Mouse (Mus musculus) neural tube, embryonic 15.5 days (tissue): ENCODE data around the gene Phospho1. TPM values are rescaled to one million over a fixed set of nuclear protein-coding genes. Genes with fewer than 3 reads are reported as not detected.
"Not testable (repeated sequence)": the region's sequence is repeated elsewhere in the genome, so short reads cannot be mapped to it uniquely, and the experiment has no call there.

Experiments used
- ATAC-seq: fragments of 200-750 bp; cut with Nextera tagmentation; 2 replicates; pipeline ENCODE4 v1.8.0; 2017; ENCODE audit warnings: mild to moderate bottlenecking, moderate TSS enrichment, moderate library complexity; ENCODE audit not compliant: low FRiP score
- H3K27ac ChIP-seq: fragments of 300-500 bp; sonication (generic); replicated peaks from 2 replicates; pipeline ENCODE4 v1.5.1; 2015; ENCODE audit warnings: mild to moderate bottlenecking, inconsistent platforms
- H3K27me3 ChIP-seq: fragments of 300-500 bp; sonication (generic); replicated peaks from 2 replicates; pipeline ENCODE4 v1.6.1; 2015; ENCODE audit warnings: inconsistent platforms
- H3K36me3 ChIP-seq: fragments of 300-500 bp; sonication (generic); 2 replicates; pipeline ENCODE4 v1.6.1; 2015; ENCODE audit warnings: inconsistent platforms
- H3K4me1 ChIP-seq: fragments of 300-500 bp; sonication (generic); 2 replicates; pipeline ENCODE4 v1.6.1; 2015; ENCODE audit warnings: inconsistent platforms
- H3K4me2 ChIP-seq: fragments of 300-500 bp; sonication (generic); 2 replicates; pipeline ENCODE4 v1.6.1; 2015; ENCODE audit warnings: inconsistent platforms, mild to moderate bottlenecking, moderate library complexity
- H3K4me3 ChIP-seq: fragments of 300-500 bp; sonication (generic); replicated peaks from 2 replicates; pipeline ENCODE4 v1.5.1; 2015; ENCODE audit warnings: mild to moderate bottlenecking, inconsistent platforms
- H3K9ac ChIP-seq: fragments of 300-500 bp; sonication (generic); replicated peaks from 2 replicates; pipeline ENCODE4 v1.6.1; 2015; ENCODE audit warnings: mild to moderate bottlenecking, inconsistent platforms
- H3K9me3 ChIP-seq: fragments of 300-500 bp; sonication (generic); replicated peaks from 2 replicates; pipeline ENCODE4 v1.6.1; 2016; ENCODE audit warnings: inconsistent platforms
- WGBS: fragments of 180-500 bp; shearing (Covaris S2); methylation state at CpG from one replicate; pipeline ENCODE4 v1.1.7; 2015; ENCODE audit warnings: mixed read lengths; 5-methylcytosine and 5-hydroxymethylcytosine counted together
- polyA plus RNA-seq: library from polyadenylated mRNA; unstranded; fragments of >200 nt; fragmentation: Nextera tagmentation; extraction: Ambion mirVana; gene quantifications from 2 replicates; pipeline ENCODE4 v1.2.1, GENCODE M21; 2015

Phospho1 gene
- polyA plus RNA-seq, 1 experiment from 2014 or later = 0.64 TPM

DNA sequence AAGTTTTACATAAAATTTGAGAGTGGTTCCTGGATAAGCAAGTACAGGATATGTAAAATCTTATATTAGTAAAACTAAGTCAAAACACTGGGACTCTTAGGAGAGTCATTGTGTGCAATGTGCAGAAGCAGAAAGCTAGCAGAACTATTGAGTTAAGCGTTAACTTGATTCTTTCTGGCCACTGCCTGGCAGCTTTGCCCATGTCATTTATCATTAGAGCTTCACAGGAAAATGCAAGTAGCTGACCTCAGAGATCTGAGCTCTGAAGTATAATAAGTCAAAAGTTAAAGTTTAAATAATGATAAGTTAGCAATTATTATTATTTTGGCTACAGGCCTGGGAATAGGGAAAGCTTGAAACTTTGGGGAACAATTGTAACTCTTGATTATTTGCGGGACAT is 55.6 kb downstream of the Phospho1 start:
- H3K9ac ChIP-seq, H3K27me3 ChIP-seq, ATAC-seq, H3K36me3 ChIP-seq, H3K4me3 ChIP-seq, H3K4me1 ChIP-seq, H3K9me3 ChIP-seq, H3K4me2 ChIP-seq, H3K27ac ChIP-seq: not testable (repeated sequence)
- 83% methylated on average over 2 of the region's 2 CpGs for WGBS

Other genes with a start within 250 kb of the Phospho1 start
- gene Ngfr, start 236.8 kb upstream of the Phospho1 start, polyA plus RNA-seq = 69.1 and 69.3 TPM in 2 replicates
- 205 and 208 TPM in 2 replicates for gene Phb, start 157.5 kb upstream of the Phospho1 start, polyA plus RNA-seq
- 23.8 and 24.4 TPM in 2 replicates for gene Zfp652, start 111.8 kb upstream of the Phospho1 start, polyA plus RNA-seq
- gene B130006D01Rik, start 100.9 kb upstream of the Phospho1 start, polyA plus RNA-seq = 0.99 and 1.3 TPM in 2 replicates
- gene Gngt2, start 12.7 kb downstream of the Phospho1 start, polyA plus RNA-seq = 3.5 and 13.2 TPM in 2 replicates
- gene Abi3, start 18.0 kb downstream of the Phospho1 start, polyA plus RNA-seq = 1.6 and 15.2 TPM in 2 replicates
- gene B4galnt2, start 90.4 kb downstream of the Phospho1 start, polyA plus RNA-seq = 5.1 TPM in 1 of 2 replicates, not detected in the other
- gene Igf2bp1, start 181.4 kb downstream of the Phospho1 start, polyA plus RNA-seq = 6.7 and 12.0 TPM in 2 replicates
- gene Gip, start 200.0 kb downstream of the Phospho1 start, polyA plus RNA-seq = not detected in 2 replicates
- gene Snf8, start 210.4 kb downstream of the Phospho1 start, polyA plus RNA-seq = 125 and 137 TPM in 2 replicates
- 34.3 and 37.9 TPM in 2 replicates for gene Ube2z, start 240.9 kb downstream of the Phospho1 start, polyA plus RNA-seq